Mouse (Mus musculus) fat pad, adult 2 months (tissue): ENCODE data around the gene Vpreb3.
"Not testable (repeated sequence)": the region's sequence is repeated elsewhere in the genome, so short reads cannot be mapped to it uniquely, and the experiment has no call there.

Source experiments
- DNase-seq: peaks from one replicate; pipeline ENCODE4 v3.0.0-alpha.2; 2011; ENCODE audit warnings: low read depth, low spot score; ENCODE audit errors: extremely low read depth

Vpreb3 gene

GRCm38 (mm10) chr10:75973846-75974245 is 31.0 kb downstream of the Vpreb3 start:
- no peak for DNase-seq

GRCm38 (mm10) chr10:75975216-75975615 is 32.4 kb downstream of the Vpreb3 start:
- DNase-seq, result no peak

DNA sequence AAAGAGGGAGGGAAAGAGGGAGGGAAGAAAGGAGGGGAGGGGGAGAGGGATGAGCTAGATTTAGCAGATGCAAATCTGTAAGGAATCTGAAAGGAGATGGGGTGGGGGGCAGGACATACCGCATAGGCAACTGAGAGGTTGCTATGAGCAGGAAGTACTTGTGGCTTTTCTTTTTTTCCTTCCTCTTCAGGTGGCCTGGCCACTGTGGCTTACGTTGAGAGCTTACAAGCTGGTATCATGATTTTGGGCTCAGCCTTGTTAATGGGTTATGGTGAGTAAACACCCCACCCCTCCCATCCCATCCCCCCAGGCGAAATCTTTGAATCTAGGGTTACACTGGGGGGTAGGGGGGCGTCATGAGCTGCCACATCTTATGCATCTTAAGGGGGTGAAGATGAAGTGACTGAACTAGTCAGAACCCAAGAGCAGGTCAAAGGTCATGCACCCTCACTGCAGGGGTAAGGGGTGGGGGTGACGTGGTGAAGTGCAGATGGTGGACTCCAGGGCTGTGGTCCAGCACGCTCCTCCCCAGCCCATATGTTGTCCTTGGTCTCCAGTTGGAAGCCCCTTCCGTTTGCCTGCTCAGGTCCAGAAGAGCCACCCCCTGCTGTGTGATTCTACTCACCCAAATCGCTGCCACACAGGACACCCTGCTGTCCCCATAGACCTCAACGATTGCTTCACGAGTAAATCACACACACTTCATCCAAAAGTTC is 35.4 kb downstream of the Vpreb3 start:
- DNase-seq, result no peak

- DNase-seq, result no peak
Measured at GRCm38 (mm10) chr10:75978835-75979157, 35.9 kb downstream of the Vpreb3 start.

DNA sequence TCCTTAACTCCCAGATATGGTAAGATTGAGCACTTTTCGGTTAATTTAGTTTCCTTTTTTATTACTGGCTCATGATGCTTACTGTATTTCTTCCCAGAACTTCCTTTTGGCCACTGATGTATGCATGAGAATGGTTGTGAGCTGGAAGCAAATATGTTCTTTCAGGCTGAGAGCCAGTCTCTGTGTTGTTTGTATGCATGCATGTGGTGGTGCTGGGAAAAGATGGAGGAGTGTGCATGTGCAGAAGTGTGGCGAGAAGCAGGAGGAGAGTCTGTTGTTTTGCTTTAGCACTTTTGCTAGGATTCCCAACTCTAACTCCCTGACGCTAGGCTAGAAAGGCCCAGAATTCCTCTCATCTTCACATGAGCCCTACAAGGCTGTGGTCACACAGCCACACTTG is 36.6 kb downstream of the Vpreb3 start:
- DNase-seq, result no peak

DNA sequence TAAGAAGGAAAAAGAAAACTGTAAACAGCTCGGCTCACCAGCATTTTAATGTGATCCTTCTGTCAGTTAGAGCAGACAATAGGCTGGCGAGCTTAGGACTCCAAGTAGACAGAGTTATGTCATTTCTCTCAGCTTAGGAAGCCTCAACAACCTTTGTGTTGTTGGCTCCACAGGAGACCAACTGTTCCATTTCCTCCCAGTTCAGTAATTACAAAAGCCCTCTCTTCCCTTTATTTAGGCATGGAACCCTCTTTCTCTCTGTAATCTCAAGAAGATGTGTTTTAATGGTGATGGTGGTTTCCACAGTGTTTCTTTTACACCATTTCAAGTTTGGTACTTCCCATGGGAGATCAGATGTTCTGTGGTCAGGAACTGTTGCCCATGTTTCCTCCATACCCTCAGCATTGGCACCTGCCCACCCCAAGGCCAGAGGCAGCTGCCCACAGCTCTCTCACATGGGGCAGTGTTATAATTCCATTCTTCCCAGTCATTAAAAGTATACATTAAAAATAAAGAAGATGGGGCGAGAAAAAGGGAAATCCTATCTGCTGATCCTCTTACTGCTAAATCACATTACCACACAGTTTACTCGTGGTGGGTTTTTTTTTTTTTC is 47.7 kb downstream of the Vpreb3 start:
- DNase-seq, result no peak

DNA sequence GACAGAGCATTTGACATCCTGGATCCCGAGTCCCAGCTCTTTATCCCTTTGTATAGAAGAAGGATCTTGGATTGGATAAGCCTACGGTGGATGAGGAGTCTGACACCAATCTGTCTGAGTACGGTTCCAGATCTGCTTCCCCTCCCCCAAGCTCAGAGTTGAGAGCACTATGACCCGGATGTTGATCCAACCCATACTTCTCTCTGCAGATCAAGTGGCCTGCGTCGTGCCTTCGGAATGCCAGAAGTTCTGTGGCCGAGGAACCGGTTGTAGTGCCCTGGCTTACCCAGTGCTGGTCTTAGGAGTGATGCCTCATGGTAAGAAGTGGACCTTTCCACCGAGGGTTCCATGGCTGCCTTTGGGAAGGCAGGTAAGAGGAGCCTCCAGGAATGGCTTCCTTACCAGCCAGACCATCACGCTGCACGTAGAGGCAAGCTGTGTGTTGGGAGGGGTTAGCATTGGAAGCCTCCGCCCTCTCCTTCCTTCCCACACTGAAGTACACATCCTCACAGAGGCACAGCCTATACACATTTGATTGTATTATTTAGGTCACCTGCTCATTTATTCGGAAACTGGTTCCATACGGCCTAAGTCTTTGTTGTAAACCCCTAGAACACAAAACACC is 50.9 kb downstream of the Vpreb3 start:
- no peak for DNase-seq

DNA sequence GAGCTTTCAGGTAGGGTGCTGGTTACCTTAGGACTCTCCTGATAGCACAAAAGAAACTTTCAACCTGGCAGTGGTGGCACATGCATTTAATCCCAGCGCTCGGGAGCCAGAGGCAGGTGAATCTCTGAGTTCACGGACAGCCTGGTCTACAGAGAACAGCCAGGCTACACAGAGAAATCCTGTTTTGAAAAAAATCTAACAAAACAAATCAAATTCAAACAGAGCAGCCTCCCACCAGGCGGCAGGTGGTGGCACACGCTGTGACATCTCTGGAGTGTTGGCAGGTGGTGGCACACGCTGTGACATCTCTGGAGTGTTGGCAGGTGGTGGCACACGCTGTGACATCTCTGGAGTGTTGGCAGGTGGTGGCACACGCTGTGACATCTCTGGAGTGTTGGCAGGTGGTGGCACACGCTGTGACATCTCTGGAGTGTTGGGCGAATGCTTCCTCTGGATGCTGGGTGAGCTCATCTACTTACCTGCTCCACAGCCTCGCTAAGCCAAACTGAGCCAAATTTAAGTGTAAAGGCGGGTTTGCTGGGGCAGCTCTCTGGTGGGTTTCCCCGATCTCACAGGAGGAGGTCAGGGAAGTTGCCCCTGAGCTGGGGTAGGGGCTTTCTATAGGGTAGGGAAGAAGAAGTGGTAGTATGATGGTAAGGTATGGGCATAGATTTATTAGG is 51.8 kb downstream of the Vpreb3 start:
- not testable (repeated sequence) for DNase-seq

DNA sequence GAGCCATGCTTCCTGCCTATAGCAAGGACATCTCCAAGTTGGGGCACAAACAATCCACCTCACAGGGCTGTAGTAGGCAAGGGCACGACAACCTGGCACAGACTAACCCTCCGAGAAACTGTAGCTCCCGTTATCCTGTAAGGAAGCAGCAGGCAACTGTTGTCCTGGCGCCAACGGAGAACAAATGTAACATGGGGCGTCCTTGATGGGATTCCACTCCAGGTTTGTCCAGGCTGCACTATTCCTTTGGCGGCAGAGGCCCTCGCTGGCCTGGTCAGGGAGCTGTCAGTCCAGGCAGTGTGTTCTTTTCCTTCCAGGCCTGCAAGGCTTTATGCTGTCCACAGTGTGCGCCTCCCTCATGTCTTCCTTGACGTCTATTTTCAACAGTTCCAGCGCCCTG is 52.6 kb downstream of the Vpreb3 start:
- DNase-seq, result no peak

DNA sequence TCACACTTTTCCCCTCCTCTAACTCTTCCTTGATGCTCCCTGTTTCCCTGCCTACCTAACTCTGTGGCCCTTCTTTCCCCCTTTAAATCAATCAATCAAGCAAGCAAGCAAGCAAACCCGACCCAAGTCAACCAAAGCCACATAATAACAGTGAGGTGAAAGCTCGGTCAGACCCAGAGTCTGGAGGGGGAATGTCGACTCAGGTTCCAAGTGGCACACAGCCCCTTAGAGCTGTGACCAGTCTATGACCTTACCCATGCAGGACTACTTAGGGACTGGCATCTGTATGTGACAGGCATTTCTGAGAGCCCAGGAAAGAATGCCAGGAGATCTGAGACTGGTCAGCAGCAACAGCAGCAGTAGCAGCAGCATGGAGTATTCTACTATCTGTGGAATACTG is 53.5 kb downstream of the Vpreb3 start:
- no peak for DNase-seq
